Mouse (Mus musculus) hindbrain, embryonic 12.5 days (tissue): ENCODE results near the gene 1700057G04Rik. TPM values are rescaled to one million over a fixed set of nuclear protein-coding genes. Genes with fewer than 3 reads are reported as not detected.
"Not testable (repeated sequence)": the region's sequence is repeated elsewhere in the genome, so short reads cannot be mapped to it uniquely, and the experiment has no call there.

Source experiments
- ATAC-seq: fragments of 200-750 bp; cut with Nextera tagmentation; 2 replicates; pipeline ENCODE4 v1.8.0; 2017; ENCODE audit warnings: moderate TSS enrichment; ENCODE audit not compliant: low FRiP score
- H3K27ac ChIP-seq: fragments of 300-500 bp; sonication (generic); 2 replicates; pipeline ENCODE4 v1.5.1; 2016; ENCODE audit warnings: mild to moderate bottlenecking
- H3K27me3 ChIP-seq: fragments of 300-500 bp; sonication (generic); 2 replicates; pipeline ENCODE4 v1.6.1; 2016; ENCODE audit warnings: mild to moderate bottlenecking
- H3K36me3 ChIP-seq: fragments of 300-500 bp; sonication (generic); 2 replicates; pipeline ENCODE4 v1.6.1; 2016; ENCODE audit warnings: mild to moderate bottlenecking
- H3K4me1 ChIP-seq: fragments of 300-500 bp; sonication (generic); 2 replicates; pipeline ENCODE4 v1.6.1; 2016
- H3K4me2 ChIP-seq: fragments of 300-500 bp; sonication (generic); replicated peaks from 2 replicates; pipeline ENCODE4 v1.6.1; 2016; ENCODE audit warnings: mild to moderate bottlenecking
- H3K4me3 ChIP-seq: fragments of 300-500 bp; sonication (generic); 2 replicates; pipeline ENCODE4 v1.5.1; 2016; ENCODE audit warnings: mild to moderate bottlenecking
- H3K9ac ChIP-seq: fragments of 300-500 bp; sonication (generic); 2 replicates; pipeline ENCODE4 v1.6.1; 2016; ENCODE audit warnings: mild to moderate bottlenecking, moderate library complexity
- H3K9me3 ChIP-seq: fragments of 300-500 bp; sonication (generic); replicated peaks from 2 replicates; pipeline ENCODE4 v1.6.1; 2016; ENCODE audit warnings: mild to moderate bottlenecking
- WGBS: fragments of 180-500 bp; shearing (Covaris S2); methylation state at CpG from one replicate; pipeline ENCODE4 v1.1.7; 2016; 5-methylcytosine and 5-hydroxymethylcytosine counted together
- polyA plus RNA-seq: library from polyadenylated mRNA; unstranded; fragments of >200 nt; fragmentation: Nextera tagmentation; extraction: Ambion mirVana; gene quantifications from 2 replicates; pipeline ENCODE4 v1.2.1, GENCODE M21; 2016

The 1700057G04Rik gene
- polyA plus RNA-seq, 1 experiment from 2014 or later: not detected

GRCm38 (mm10) chr9:92280048-92280447, 29.1 kb upstream of the 1700057G04Rik start:
- H3K27me3 ChIP-seq: no peaks in the 10 kb centered on the region
- H3K4me3 ChIP-seq: no peak overlapping the region
- ATAC-seq: no peak
- no peak overlapping the region for H3K27ac ChIP-seq
- no peaks in the 10 kb centered on the region for H3K36me3 ChIP-seq
- no peaks in the 10 kb centered on the region for H3K4me1 ChIP-seq
- WGBS: 89% methylated on average over 1 of the region's 1 CpGs
- no peaks in the 10 kb centered on the region for H3K9me3 ChIP-seq
- no peak overlapping the region for H3K4me2 ChIP-seq
- no peak overlapping the region for H3K9ac ChIP-seq

DNA sequence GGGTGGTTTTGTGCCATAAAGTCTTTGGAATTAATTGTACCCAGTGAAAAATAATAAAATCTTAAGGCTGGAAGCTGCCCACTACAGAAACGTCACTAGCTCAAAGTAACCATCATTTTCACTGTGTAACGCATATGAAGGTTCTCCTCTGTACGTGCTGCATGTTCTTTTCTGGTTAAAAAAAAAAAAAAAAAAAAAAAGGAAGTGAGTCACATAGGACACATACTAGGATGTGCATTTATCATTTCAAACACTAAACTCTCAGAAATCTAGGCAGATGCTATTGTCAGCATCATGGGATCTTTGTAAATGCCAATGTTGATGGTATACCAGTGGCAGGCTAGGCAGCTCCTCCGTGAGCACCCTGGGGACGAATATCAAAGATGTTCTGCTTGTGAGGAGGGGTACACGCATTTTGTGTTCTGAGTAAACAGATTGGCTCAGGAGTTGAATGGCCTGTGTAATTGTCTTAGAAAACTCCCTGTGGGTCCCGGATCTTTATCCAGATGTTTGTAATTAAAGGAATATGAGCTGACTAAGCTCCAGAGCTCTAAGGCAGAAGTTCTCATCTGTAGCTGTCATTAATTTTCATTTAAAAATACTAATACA, 26.5 kb upstream of the 1700057G04Rik start:
- Histone ChIP-seq H3K4me1 (no peaks in the 10 kb centered on the region), H3K27ac (no peak overlapping the region), H3K9ac (no peak overlapping the region), H3K4me2 (no peak overlapping the region), H3K4me3 (no peak overlapping the region), H3K9me3 (no peaks in the 10 kb centered on the region), H3K36me3 (no peaks in the 10 kb centered on the region), H3K27me3 (no peaks in the 10 kb centered on the region)
- 33% methylated on average over 7 of the region's 7 CpGs for WGBS
- ATAC-seq: no peak

GRCm38 (mm10) chr9:92289675-92290074, 19.5 kb upstream of the 1700057G04Rik start:
- 76% methylated on average over 3 of the region's 3 CpGs for WGBS
- Histone ChIP-seq H3K4me1 (no peaks in the 10 kb centered on the region), H3K27me3 (no peaks in the 10 kb centered on the region), H3K4me2 (no peak overlapping the region), H3K27ac (no peak overlapping the region), H3K4me3 (no peak overlapping the region), H3K36me3 (no peaks in the 10 kb centered on the region), H3K9ac (no peak overlapping the region), H3K9me3 (no peaks in the 10 kb centered on the region)
- ATAC-seq: no peak

DNA sequence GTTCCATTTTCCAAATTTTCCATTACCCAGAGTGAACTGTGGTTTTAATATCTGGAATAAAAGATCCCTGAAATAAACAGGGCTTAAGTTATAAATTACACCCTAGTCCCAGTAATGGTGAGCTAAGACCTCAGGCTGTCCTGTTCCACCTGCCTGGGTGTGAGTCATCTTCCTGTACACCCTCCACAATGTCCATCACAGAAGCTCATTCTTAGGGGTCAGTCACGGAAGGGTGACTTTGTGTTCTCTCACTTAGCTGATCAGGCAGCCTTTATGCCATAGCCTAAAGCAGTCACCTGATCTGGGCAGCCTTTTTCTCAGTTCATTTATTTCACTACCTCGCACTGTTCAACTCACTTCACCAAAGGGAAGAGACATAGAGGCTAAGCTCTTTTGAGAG, 17.0 kb upstream of the 1700057G04Rik start:
- 77% methylated on average over 2 of the region's 2 CpGs for WGBS
- Histone ChIP-seq H3K4me3 (no peak overlapping the region), H3K36me3 (no peaks in the 10 kb centered on the region), H3K4me1 (no peaks in the 10 kb centered on the region), H3K27ac (no peak overlapping the region), H3K27me3 (no peaks in the 10 kb centered on the region), H3K9ac (no peak overlapping the region), H3K4me2 (no peak overlapping the region), H3K9me3 (no peaks in the 10 kb centered on the region)
- no peak for ATAC-seq

DNA sequence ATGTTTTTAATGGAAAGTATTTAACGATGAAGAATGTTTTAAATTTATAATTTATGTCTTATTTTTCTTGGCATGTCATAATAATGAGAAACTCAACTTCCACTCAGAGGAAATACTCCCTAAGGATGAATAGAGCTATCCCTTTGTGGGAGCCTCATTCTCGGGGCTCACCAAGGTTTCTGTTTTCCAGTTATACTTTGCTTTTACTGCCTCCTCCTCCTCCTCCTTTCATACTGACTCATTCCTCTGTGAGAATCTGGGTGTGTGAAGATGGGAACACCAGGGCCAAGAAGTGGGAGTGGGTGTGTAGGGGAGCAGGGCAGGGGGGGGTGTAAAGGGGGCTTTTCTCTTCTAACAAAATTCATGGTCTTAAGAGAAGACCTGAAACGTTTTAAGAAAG, 16.3 kb upstream of the 1700057G04Rik start:
- Histone ChIP-seq H3K4me3 (no peak overlapping the region), H3K4me1 (no peaks in the 10 kb centered on the region), H3K9me3 (no peaks in the 10 kb centered on the region), H3K9ac (no peak overlapping the region), H3K27me3 (no peaks in the 10 kb centered on the region), H3K36me3 (no peaks in the 10 kb centered on the region), H3K4me2 (no peak overlapping the region), H3K27ac (no peak overlapping the region)
- no peak for ATAC-seq
- 78% methylated on average over 3 of the region's 3 CpGs for WGBS

DNA sequence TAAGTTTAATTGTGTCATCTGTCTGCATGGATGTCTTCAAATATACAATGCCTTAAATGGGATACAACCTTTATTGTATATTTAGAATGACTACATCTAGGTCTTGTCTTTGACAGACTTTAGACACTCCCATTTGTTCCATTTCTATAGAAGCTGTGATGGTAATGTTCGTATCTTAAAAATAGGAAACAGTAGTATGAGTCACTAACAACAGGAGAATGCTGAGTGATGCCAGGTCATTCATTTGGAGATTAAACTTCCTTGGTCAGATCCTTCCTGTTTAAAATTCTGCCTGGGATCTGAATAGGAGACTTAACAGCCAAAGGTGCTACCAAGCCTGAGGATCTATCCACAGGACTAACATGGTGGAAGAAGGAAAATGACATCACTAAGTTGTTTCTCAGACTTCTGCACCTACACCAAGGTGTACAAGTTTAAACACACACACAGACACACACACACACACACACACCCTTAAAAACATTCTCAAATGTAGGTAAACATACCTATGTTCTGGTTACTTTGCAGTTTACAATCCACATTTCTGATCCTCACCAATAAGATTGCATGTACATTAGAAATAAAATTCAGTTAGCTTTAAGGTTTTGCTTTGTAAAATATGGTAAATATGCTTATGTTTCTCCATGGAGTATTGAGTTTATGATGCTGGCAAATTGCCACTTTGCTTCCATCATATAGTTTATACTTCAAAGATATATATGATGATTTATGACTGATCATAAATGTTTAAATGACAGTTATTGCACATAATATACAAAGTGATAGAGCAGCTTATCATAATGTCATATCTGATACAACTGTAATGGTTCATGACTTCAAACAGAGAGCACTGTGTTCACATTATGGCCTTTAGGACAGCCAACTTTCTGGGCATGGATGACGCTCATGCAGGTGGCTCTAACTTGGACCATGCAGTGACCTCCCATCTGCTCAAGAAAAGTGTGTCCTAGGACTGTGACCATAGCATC, 15.3 kb upstream of the 1700057G04Rik start:
- ATAC-seq: no peak
- Histone ChIP-seq H3K27ac (no peak overlapping the region), H3K9me3 (no peaks in the 10 kb centered on the region)

DNA sequence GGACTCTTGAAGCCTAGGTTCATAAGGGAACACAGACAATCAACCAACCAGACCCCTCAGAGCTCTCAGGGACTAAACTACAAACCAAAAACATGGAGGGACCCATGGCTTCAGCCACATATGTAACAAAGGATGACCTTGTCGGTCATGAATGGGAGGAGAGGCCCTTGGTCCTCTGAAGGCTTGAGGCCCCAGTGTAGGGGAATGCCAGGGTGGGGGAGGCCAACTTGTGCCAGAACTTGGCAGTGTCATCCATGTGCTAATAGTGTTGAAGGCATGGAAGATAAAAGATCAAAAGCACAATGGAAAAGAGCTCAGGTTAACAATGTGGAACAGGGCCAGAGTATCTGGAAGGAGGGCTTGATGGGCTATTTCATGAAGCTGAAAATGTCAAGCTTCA, 10.9 kb upstream of the 1700057G04Rik start:
- no peak overlapping the region for H3K9ac ChIP-seq

More for the DNA sequence above, 15.3 kb upstream of the 1700057G04Rik start:
- Histone ChIP-seq H3K9ac (no peak overlapping the region), H3K4me2 (no peak overlapping the region), H3K36me3 (no peaks in the 10 kb centered on the region), H3K4me1 (no peaks in the 10 kb centered on the region), H3K27me3 (no peaks in the 10 kb centered on the region), H3K4me3 (no peak overlapping the region)
- 91% methylated on average over 2 of the region's 2 CpGs for WGBS

GRCm38 (mm10) chr9:92301213-92301612, 8.0 kb upstream of the 1700057G04Rik start:
- WGBS: 61% methylated on average over 3 of the region's 3 CpGs
- H3K36me3 ChIP-seq: no peaks in the 10 kb centered on the region
- H3K9me3 ChIP-seq: no peaks in the 10 kb centered on the region
- no peak overlapping the region for H3K27ac ChIP-seq
- no peaks in the 10 kb centered on the region for H3K4me1 ChIP-seq
- no peak for ATAC-seq
- H3K9ac ChIP-seq: no peak overlapping the region
- H3K4me2 ChIP-seq: no peak overlapping the region
- no peaks in the 10 kb centered on the region for H3K27me3 ChIP-seq
- H3K4me3 ChIP-seq: no peak overlapping the region

More for the DNA sequence above, 10.9 kb upstream of the 1700057G04Rik start:
- H3K27me3 ChIP-seq: no peaks in the 10 kb centered on the region
- no peaks in the 10 kb centered on the region for H3K36me3 ChIP-seq
- no peak overlapping the region for H3K27ac ChIP-seq
- H3K4me3 ChIP-seq: no peak overlapping the region
- no peak overlapping the region for H3K4me2 ChIP-seq
- no peaks in the 10 kb centered on the region for H3K9me3 ChIP-seq
- H3K4me1 ChIP-seq: no peaks in the 10 kb centered on the region
- 58% methylated on average over 1 of the region's 1 CpGs for WGBS
- no peak for ATAC-seq

DNA sequence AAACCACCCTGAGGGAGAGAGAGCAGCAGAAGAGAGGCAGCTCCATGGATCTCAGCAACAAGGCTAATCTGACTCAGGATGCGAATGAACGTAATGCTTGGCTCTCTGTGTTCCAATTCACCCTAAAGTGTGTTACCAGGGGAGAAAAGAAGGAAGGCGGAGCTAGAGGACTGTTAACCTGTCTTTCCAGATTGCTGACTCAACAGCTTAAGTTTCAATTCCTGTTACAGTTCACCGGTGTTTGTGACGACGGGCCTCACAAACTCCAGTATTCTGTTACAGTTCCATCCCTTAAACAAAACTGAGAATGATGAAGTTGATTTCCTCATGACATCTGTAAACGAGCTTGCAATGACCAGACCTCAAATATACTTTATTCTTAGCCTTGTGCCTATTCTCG, 4.1 kb upstream of the 1700057G04Rik start:
- no peak overlapping the region for H3K4me3 ChIP-seq
- no peak for ATAC-seq
- 74% methylated on average over 8 of the region's 8 CpGs for WGBS

DNA sequence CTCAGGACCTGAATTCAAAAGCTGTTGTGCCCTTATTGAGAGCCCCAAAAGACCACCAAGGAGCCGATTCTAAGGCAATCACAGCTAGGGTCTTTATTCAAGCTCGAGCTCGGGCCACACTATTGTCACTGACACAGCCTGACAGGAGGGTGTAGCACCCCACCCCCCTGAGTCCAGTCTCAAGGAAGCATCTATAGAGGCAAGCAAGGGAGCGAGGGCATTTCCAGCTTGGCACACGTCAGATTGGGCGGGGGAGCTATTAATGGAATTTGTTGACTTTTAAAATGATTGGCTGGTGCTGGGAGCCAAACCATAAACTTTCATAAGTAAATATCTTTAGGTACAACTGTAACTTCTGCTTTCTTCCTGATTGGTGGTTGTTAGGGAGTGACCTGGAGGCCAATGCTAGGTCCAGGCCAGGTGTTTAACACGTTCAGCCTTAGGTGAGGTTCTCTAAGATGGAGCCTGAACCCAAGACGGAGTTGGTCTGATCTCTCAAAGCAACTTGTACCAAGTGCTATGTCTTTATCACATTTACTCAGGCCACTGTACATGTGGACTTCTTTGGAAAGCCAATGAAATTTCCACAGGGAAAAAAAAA, 3.5 kb upstream of the 1700057G04Rik start:
- ATAC-seq: no peak
- no peak overlapping the region for H3K27ac ChIP-seq

More for the DNA sequence above, 4.1 kb upstream of the 1700057G04Rik start:
- no peak overlapping the region for H3K9ac ChIP-seq
- H3K36me3 ChIP-seq: no peaks in the 10 kb centered on the region
- H3K27ac ChIP-seq: no peak overlapping the region
- no peaks in the 10 kb centered on the region for H3K4me1 ChIP-seq
- no peaks in the 10 kb centered on the region for H3K9me3 ChIP-seq
- H3K27me3 ChIP-seq: no peaks in the 10 kb centered on the region
- H3K4me2 ChIP-seq: no peak overlapping the region

DNA sequence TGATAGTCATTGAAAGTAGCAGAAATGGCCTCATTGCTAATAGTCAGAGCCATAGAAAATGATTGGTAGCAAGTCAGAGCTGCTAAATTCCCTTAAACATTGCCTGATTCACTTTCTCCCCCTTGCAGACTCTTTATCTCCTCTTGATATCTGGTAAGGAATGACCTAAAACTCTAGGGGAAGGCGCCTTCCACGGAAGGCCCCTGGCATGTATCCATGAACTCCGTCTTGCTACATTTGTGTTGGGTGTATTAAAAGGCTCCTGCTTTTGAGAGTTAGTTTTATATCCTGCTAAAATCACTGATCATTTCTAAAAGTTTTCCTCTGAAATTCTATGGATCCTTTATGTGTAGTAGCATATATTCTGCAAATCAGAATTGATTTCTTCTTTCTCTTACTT, 7.6 kb downstream of the 1700057G04Rik start:
- H3K4me2 ChIP-seq: no peak overlapping the region
- H3K4me1 ChIP-seq: no peaks in the 10 kb centered on the region
- no peak overlapping the region for H3K9ac ChIP-seq
- H3K27ac ChIP-seq: no peak overlapping the region
- 87% methylated on average over 3 of the region's 3 CpGs for WGBS
- H3K27me3 ChIP-seq: no peaks in the 10 kb centered on the region
- H3K4me3 ChIP-seq: no peak overlapping the region
- no peaks in the 10 kb centered on the region for H3K9me3 ChIP-seq
- no peaks in the 10 kb centered on the region for H3K36me3 ChIP-seq
- ATAC-seq: no peak

More for the DNA sequence above, 3.5 kb upstream of the 1700057G04Rik start:
- Histone ChIP-seq H3K4me3 (no peak overlapping the region), H3K9me3 (no peaks in the 10 kb centered on the region), H3K4me2 (no peak overlapping the region), H3K4me1 (no peaks in the 10 kb centered on the region), H3K9ac (no peak overlapping the region), H3K27me3 (no peaks in the 10 kb centered on the region), H3K36me3 (no peaks in the 10 kb centered on the region)
- WGBS: 53% methylated on average over 8 of the region's 8 CpGs

GRCm38 (mm10) chr9:92325936-92326335, 16.8 kb downstream of the 1700057G04Rik start:
- not testable (repeated sequence) for H3K4me3 ChIP-seq, H3K36me3 ChIP-seq, H3K9me3 ChIP-seq, H3K4me1 ChIP-seq, H3K27ac ChIP-seq, H3K4me2 ChIP-seq, H3K27me3 ChIP-seq, ATAC-seq, H3K9ac ChIP-seq
- WGBS: 70% methylated on average over 9 of the region's 9 CpGs
